Mouse (Mus musculus) neural tube, embryonic 14.5 days (tissue): ENCODE results near the gene Atp6v0b. TPM values are rescaled to one million over a fixed set of nuclear protein-coding genes. Genes with fewer than 3 reads are reported as not detected.

ENCODE experiments used
- ATAC-seq: fragments of 200-750 bp; cut with Nextera tagmentation; 2 replicates; pipeline ENCODE4 v1.8.0; 2017; ENCODE audit warnings: low read depth, mild to moderate bottlenecking, moderate TSS enrichment, moderate library complexity
- H3K27ac ChIP-seq: fragments of 300-500 bp; sonication (generic); 2 replicates; pipeline ENCODE4 v1.5.1; 2014; ENCODE audit warnings: low read depth, mild to moderate bottlenecking, control low read depth, low read length, moderate library complexity, mixed read lengths
- H3K27me3 ChIP-seq: fragments of 300-500 bp; sonication (generic); 2 replicates; pipeline ENCODE4 v1.6.1; 2014; ENCODE audit warnings: low read length; ENCODE audit not compliant: control insufficient read depth, insufficient read depth
- H3K36me3 ChIP-seq: fragments of 300-500 bp; sonication (generic); 2 replicates; pipeline ENCODE4 v1.6.1; 2014; ENCODE audit warnings: low read length, mixed read lengths; ENCODE audit not compliant: control insufficient read depth, insufficient read depth
- H3K4me1 ChIP-seq: fragments of 300-500 bp; sonication (generic); 2 replicates; pipeline ENCODE4 v1.6.1; 2014; ENCODE audit warnings: low read length; ENCODE audit not compliant: control insufficient read depth, insufficient read depth
- H3K4me2 ChIP-seq: fragments of 300-500 bp; sonication (generic); 2 replicates; pipeline ENCODE4 v1.6.1; 2014; ENCODE audit warnings: mild to moderate bottlenecking, low read depth, low read length, control low read depth
- H3K4me3 ChIP-seq: fragments of 300-500 bp; sonication (generic); 2 replicates; pipeline ENCODE4 v1.5.1; 2014; ENCODE audit warnings: low read depth, low read length, control low read depth, mixed read lengths
- H3K9ac ChIP-seq: fragments of 300-500 bp; sonication (generic); replicated peaks from 2 replicates; pipeline ENCODE4 v1.6.1; 2014; ENCODE audit warnings: low read depth, mild to moderate bottlenecking, control low read depth, low read length, mixed read lengths
- H3K9me3 ChIP-seq: fragments of 300-500 bp; sonication (generic); 2 replicates; pipeline ENCODE4 v1.6.1; 2016; ENCODE audit warnings: low read length; ENCODE audit not compliant: control insufficient read depth
- WGBS: fragments of 180-500 bp; shearing (Covaris S2); extraction: QIAGEN DNeasy Blood & Tissue Kit; methylation state at CpG from one replicate; pipeline ENCODE4 v1.1.7; 2014; 5-methylcytosine and 5-hydroxymethylcytosine counted together
- polyA plus RNA-seq: library from polyadenylated mRNA; unstranded; fragments of >200 nt; fragmentation: Nextera tagmentation; extraction: Ambion mirVana; gene quantifications from 2 replicates; pipeline ENCODE4 v1.2.1, GENCODE M21; 2014

The Atp6v0b gene
- polyA plus RNA-seq, 1 experiment from 2014 or later = 652 TPM

DNA sequence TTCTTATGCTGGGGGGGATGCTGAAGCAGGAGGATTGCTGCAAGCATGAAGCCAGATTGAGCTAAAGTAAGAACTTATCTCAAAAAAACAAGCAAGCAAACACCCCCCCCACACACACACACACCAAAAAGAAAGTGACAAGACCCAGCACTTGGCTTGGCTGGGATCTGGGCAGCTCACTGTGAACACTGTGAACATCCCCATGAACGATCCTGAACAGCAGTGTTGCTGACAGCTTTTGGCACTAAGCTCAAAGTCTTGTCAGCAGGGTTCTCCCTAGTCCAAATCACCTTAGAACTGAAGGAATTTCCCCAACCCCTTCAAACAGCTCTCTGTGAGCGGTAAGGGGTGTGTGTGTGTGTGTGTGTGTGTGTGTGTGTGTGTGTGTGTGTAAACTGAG, 36.3 kb upstream of the Atp6v0b start:
- H3K27ac ChIP-seq = no peak overlapping the region
- peaks cover 7% of the 10 kb centered on the region for H3K27me3 ChIP-seq
- no peak overlapping the region for H3K4me2 ChIP-seq
- WGBS = 57% methylated on average over 2 of the region's 2 CpGs
- no peak overlapping the region for H3K9ac ChIP-seq
- H3K9me3 ChIP-seq = no peaks in the 10 kb centered on the region
- peaks cover 6% of the 10 kb centered on the region; the same call in 1 of the 2 replicates for H3K4me1 ChIP-seq
- H3K4me3 ChIP-seq = no peak overlapping the region
- H3K36me3 ChIP-seq = no peaks in the 10 kb centered on the region
- ATAC-seq = no peak

DNA sequence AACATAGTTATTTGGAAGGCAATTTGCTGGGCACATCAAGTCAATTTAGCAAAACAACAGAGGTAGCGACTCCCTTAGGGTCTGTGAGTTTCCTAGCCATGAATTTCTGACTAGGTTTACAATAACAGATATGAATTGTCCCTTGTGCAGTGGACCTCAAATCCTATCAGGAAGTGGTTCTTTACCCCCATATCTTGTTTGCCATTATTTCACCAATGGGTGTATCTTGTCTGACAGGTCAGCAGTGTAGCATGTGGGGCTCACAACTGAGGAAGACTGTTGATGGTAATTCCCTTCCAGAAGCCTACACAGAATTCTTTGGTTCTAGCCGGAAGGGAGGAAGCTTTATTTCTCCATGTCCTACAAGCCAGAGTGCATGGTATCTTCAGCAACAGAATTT, 34.2 kb upstream of the Atp6v0b start:
- H3K9ac ChIP-seq = no peak overlapping the region
- no peak for ATAC-seq
- peaks cover 7% of the 10 kb centered on the region; the same call in 1 of the 2 replicates for H3K27me3 ChIP-seq
- 92% methylated on average over 2 of the region's 2 CpGs for WGBS
- no peak overlapping the region for H3K4me3 ChIP-seq
- H3K4me1 ChIP-seq = no peaks in the 10 kb centered on the region
- no peak overlapping the region for H3K27ac ChIP-seq
- no peak overlapping the region for H3K4me2 ChIP-seq
- H3K9me3 ChIP-seq = no peaks in the 10 kb centered on the region
- H3K36me3 ChIP-seq = no peaks in the 10 kb centered on the region

DNA sequence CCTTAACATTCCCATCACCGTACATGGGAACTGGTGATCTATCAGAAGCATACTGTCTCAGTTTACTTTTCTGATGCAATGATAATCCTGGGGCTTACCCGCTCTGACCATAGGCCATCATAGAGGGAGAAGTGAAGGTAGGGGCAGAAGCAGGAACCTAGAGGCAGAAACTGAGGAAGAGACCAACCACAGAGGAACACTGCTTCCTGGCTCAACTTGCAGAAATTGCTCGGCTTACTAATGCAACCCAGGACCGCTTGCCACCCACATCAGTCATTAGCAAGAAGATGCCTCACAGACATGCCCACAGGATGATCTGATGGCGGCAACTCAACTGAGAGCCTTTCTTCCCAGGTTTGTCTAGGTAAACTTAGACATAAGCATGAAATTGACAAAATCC, 31.6 kb upstream of the Atp6v0b start:
- Histone ChIP-seq H3K4me1 (peaks cover 9% of the 10 kb centered on the region), H3K4me3 (no peak overlapping the region), H3K4me2 (no peak overlapping the region), H3K36me3 (no peaks in the 10 kb centered on the region), H3K9ac (no peak overlapping the region), H3K27me3 (no peaks in the 10 kb centered on the region), H3K27ac (no peak overlapping the region), H3K9me3 (no peaks in the 10 kb centered on the region)
- 87% methylated on average over 5 of the region's 5 CpGs for WGBS
- ATAC-seq = no peak

DNA sequence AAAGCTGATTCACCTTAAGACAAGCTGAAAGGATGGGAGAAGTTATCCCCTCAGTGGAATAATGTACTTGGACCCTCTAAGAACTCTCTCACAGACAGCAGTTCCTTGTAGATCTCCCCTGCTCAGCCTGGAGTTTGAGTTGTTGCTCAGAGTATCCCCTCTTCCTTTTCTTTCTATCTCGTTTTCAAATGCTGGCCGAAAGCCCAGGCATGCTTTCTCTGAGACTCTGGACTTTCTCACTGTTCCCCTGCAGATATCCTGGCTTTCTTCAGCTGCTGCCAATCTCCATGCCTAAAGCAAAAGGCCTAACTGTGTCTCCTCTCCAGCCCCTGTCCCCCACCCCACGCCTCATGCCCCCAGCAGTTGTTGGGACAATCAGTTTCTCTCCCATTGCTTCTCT, 31.1 kb upstream of the Atp6v0b start:
- no peak overlapping the region for H3K4me3 ChIP-seq
- no peak overlapping the region for H3K27ac ChIP-seq
- no peak overlapping the region for H3K4me2 ChIP-seq
- no peak for ATAC-seq
- H3K9me3 ChIP-seq = no peaks in the 10 kb centered on the region
- H3K9ac ChIP-seq = no peak overlapping the region
- WGBS = 71% methylated on average over 3 of the region's 3 CpGs
- no peaks in the 10 kb centered on the region for H3K27me3 ChIP-seq
- H3K36me3 ChIP-seq = no peaks in the 10 kb centered on the region
- H3K4me1 ChIP-seq = peaks cover 14% of the 10 kb centered on the region

DNA sequence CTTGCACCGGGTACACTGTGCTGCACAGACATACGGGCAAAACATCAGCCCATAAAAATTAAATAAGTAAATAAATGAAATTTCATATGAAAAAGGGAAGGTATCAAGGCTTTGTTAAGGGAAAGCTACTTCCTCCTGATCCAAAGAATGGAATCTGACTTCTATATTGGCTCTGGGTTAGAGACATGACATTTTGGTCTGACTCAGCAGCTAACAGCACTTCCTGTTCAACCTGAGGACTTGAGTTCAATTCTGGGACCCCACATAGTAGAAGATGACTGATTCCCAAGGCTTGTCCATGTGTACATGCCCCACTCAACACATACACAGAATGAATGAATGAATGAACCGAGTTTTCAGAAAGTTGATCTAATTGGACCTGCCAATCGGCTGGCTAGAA, 30.7 kb upstream of the Atp6v0b start:
- no peak overlapping the region for H3K4me2 ChIP-seq
- H3K9ac ChIP-seq = no peak overlapping the region
- H3K4me1 ChIP-seq = peaks cover 18% of the 10 kb centered on the region
- WGBS = 88% methylated on average over 4 of the region's 4 CpGs
- no peaks in the 10 kb centered on the region for H3K27me3 ChIP-seq
- H3K9me3 ChIP-seq = no peaks in the 10 kb centered on the region
- ATAC-seq = no peak
- H3K36me3 ChIP-seq = no peaks in the 10 kb centered on the region
- no peak overlapping the region for H3K4me3 ChIP-seq
- no peak overlapping the region for H3K27ac ChIP-seq

DNA sequence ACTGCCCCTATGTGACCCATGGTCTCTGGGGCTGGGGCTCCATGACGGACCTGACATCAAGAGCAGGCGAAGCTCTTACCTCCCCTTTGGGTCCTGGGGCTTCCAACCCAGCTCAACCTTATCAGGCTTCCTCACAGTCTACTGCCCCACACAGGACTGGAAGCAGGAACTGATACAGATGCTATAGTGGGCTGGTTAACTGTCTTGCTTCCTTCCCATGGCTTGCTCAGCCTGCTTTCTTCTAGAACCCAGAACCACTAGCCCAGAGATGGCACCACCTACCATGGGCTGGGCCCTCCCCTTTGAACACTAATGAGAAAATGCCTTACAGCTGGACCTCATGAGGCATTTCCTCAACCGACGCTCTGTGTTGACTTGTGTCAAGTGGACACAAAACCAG, 30.3 kb upstream of the Atp6v0b start:
- Histone ChIP-seq H3K4me2 (no peak overlapping the region), H3K27me3 (no peaks in the 10 kb centered on the region), H3K9ac (no peak overlapping the region), H3K9me3 (no peaks in the 10 kb centered on the region), H3K4me3 (no peak overlapping the region), H3K27ac (no peak overlapping the region), H3K36me3 (no peaks in the 10 kb centered on the region), H3K4me1 (peaks cover 23% of the 10 kb centered on the region)
- no peak for ATAC-seq
- over 99% methylated on average over 4 of the region's 4 CpGs for WGBS

DNA sequence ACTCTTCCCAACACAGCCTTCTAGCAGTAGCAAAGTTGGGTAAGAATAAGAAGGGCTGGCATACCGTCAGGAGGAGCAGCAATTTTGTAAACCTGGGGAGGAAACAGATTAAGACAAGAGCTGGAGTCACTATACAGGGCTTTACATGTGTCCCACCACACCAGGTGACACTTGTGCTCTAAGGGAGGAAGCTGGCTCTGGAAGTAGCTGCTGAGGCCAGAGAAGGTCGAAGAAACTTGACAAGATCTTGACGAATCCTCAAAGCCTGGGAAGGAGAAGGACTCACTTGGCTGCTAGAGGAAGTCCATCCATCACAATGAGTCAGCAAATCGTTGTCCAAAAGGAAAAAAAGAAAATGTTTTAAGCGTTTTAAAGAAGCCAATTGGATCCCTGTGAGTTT, 29.3 kb upstream of the Atp6v0b start:
- Histone ChIP-seq H3K27ac (no peak overlapping the region), H3K4me2 (no peak overlapping the region), H3K9me3 (no peaks in the 10 kb centered on the region), H3K27me3 (no peaks in the 10 kb centered on the region), H3K36me3 (peaks cover 7% of the 10 kb centered on the region; the same call in 1 of the 2 replicates), H3K9ac (no peak overlapping the region), H3K4me1 (peaks cover 32% of the 10 kb centered on the region), H3K4me3 (no peak overlapping the region)
- WGBS = 83% methylated on average over 5 of the region's 5 CpGs
- ATAC-seq = no peak

DNA sequence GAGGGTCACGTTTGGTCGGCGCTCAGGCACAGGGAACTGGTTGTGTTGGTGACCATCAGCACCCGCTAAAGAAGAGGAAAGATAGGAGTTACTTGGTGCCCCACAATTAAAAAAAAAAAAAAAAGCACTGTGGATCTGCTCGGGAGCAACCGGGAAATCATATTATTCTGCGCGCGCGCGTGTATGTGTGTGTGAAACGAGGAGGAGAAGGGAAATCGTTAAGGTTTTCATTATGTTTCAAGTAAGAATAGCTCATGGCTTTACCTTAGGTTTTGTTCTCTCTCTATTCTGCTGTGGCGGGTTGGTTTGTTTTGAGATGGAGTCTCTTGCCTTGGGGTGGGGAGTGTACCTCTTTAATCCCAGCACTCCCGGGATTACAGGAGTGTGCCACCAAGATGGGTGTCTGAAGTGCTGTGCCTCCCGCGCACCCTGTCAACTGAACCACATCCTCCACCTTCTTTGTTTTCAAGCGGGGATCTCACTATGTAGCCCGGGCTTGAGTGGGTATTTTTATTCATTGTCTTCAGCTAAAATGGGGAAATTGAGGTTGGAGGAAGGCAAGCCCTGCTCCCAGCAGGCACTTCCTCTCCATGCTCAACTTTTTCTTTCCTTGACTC, 28.5 kb upstream of the Atp6v0b start:
- ATAC-seq = no peak
- no peaks in the 10 kb centered on the region for H3K27me3 ChIP-seq
- H3K9me3 ChIP-seq = no peaks in the 10 kb centered on the region
- H3K4me3 ChIP-seq = peak overlapping the region; percentile 84
- H3K36me3 ChIP-seq = peaks cover 9% of the 10 kb centered on the region; the same call in 1 of the 2 replicates
- peak overlapping the region; percentile 85; the same call in 1 of the 2 replicates for H3K27ac ChIP-seq
- peak overlapping the region; percentile 98 for H3K4me2 ChIP-seq
- peak overlapping the region; percentile 88 for H3K9ac ChIP-seq
- 6% methylated on average over 19 of the region's 19 CpGs for WGBS
- peaks cover 35% of the 10 kb centered on the region for H3K4me1 ChIP-seq

DNA sequence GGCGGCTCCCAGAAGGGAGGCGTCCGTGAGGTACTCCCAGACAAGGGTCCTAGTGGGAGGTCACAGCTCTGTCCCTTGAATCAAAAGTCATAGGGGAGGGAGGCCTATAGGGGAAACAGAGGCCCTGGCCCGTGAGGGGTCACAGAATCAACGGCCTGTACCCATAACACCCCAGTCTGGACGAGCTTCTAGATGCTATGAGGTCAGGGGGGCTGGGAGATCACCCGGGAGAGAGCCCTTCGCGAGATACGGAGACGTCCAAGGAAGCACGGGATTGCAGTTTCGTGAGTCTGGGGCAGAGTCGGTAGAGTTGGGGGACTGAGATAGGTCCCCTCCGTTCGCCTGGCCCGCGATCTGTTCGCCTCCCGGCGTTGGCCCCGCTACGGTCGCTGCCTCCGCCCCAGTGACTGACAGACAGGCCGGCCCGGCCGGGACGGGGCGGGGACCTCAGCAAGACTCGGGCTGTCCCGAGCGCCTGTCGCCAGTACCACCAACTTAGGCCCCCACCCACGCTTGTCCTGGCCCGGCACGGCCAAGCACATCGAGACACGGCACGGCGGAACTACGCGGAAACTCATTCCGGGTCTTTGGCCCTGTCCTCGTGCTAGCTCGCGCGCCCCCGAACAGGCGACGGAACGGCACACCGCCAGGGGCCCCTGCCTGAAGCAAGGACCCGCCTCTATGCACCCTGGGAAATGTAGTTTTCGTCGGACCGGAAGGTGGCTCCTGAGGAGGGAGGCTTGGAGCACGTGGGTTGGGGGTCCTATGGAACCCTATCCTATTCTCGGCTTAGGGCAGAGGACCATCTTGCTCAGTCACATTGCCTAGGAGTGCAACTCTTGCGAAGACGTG, 27.7 kb upstream of the Atp6v0b start, which contains the start of gene Ipo13:
Gene Ipo13 (minus strand): TSS at position 409 of the 852 bp plus-strand sequence.
- Histone ChIP-seq H3K27ac (peak within 1 kb of the TSS; percentile 85), H3K27me3 (no peaks in the 10 kb centered on the region), H3K4me3 (peak within 1 kb of the TSS; percentile 84), H3K9me3 (no peaks in the 10 kb centered on the region), H3K4me2 (peak within 1 kb of the TSS; percentile 98), H3K4me1 (peaks cover 40% of the 10 kb centered on the region), H3K9ac (peak within 1 kb of the TSS; percentile 88), H3K36me3 (peaks cover 9% of the 10 kb centered on the region; the same call in 1 of the 2 replicates)
- peak; percentile 97 for ATAC-seq
- under 1% methylated on average over 57 of the region's 61 CpGs for WGBS
